Mouse (Mus musculus) midbrain, postnatal 0 days (tissue): Measurements from ENCODE around the gene Prkce. TPM values are rescaled to one million over a fixed set of nuclear protein-coding genes. Genes with fewer than 3 reads are reported as not detected.

Source experiments
- ATAC-seq: fragments of 200-750 bp; cut with Nextera tagmentation; 2 replicates; pipeline ENCODE4 v1.8.0; 2017; ENCODE audit warnings: moderate number of reproducible peaks, mild to moderate bottlenecking, moderate TSS enrichment, moderate library complexity; ENCODE audit not compliant: low FRiP score
- DNase-seq: peaks from one replicate; pipeline ENCODE4 v3.0.0-alpha.2; 2015; ENCODE audit warnings: low spot score
- H3K27ac ChIP-seq: fragments of 300-500 bp; sonication (generic); 2 replicates; pipeline ENCODE4 v1.5.1; 2014; ENCODE audit warnings: low read depth, mild to moderate bottlenecking, low read length, mixed read lengths
- H3K27me3 ChIP-seq: fragments of 300-500 bp; sonication (generic); 2 replicates; pipeline ENCODE4 v1.6.1; 2014; ENCODE audit warnings: low read length, control low read depth, mixed read lengths; ENCODE audit not compliant: insufficient read depth
- H3K36me3 ChIP-seq: fragments of 300-500 bp; sonication (generic); 2 replicates; pipeline ENCODE4 v1.6.1; 2014; ENCODE audit warnings: low read length, control low read depth, mixed read lengths; ENCODE audit not compliant: insufficient read depth
- H3K4me1 ChIP-seq: fragments of 300-500 bp; sonication (generic); 2 replicates; pipeline ENCODE4 v1.6.1; 2014; ENCODE audit warnings: mild to moderate bottlenecking, control low read depth, antibody characterized with exemption, low read length, mixed read lengths; ENCODE audit not compliant: insufficient read depth
- H3K4me2 ChIP-seq: fragments of 300-500 bp; sonication (generic); 2 replicates; pipeline ENCODE4 v1.6.1; 2014; ENCODE audit warnings: low read depth, mild to moderate bottlenecking, low read length, mixed read lengths; ENCODE audit not compliant: poor library complexity, severe bottlenecking
- H3K4me3 ChIP-seq: fragments of 300-500 bp; sonication (generic); 2 replicates; pipeline ENCODE4 v1.5.1; 2014; ENCODE audit warnings: low read depth, mild to moderate bottlenecking, low read length, moderate library complexity
- H3K9ac ChIP-seq: fragments of 300-500 bp; sonication (generic); replicated peaks from 2 replicates; pipeline ENCODE4 v1.6.1; 2014; ENCODE audit warnings: mild to moderate bottlenecking, low read length, moderate library complexity, mixed read lengths; ENCODE audit not compliant: poor library complexity, severe bottlenecking
- H3K9me3 ChIP-seq: fragments of 300-500 bp; sonication (generic); 2 replicates; pipeline ENCODE4 v1.6.1; 2016; ENCODE audit warnings: low read length, control low read depth
- CTCF ChIP-seq: IDR thresholded peaks from 2 replicates; pipeline ENCODE4 v1.5.1; 2016; ENCODE audit warnings: antibody characterized with exemption, mild to moderate bottlenecking
- WGBS: fragments of 180-500 bp; shearing (Covaris S2); extraction: QIAGEN DNeasy Blood & Tissue Kit; methylation state at CpG from one replicate; pipeline ENCODE4 v1.1.7; 2014; 5-methylcytosine and 5-hydroxymethylcytosine counted together
- polyA plus RNA-seq: library from polyadenylated mRNA; unstranded; fragments of >200 nt; fragmentation: Nextera tagmentation; extraction: Ambion mirVana; gene quantifications from 2 replicates; pipeline ENCODE4 v1.2.1, GENCODE M21; 2015
- total RNA-seq: library from RNA; depleted of rRNA; stranded (reverse); fragments of >200 nt; gene quantifications from 2 replicates; pipeline ENCODE4 v1.2.3, GENCODE M21; 2014

The Prkce gene
- total and polyA plus RNA-seq, 2 experiments from 2014 or later: 61.0 to 64.5 TPM

- Histone ChIP-seq H3K27ac (no peak overlapping the region), H3K9me3 (no peaks in the 10 kb centered on the region), H3K27me3 (no peaks in the 10 kb centered on the region), H3K36me3 (no peaks in the 10 kb centered on the region), H3K4me1 (no peaks in the 10 kb centered on the region), H3K4me2 (no peak overlapping the region), H3K4me3 (no peak overlapping the region), H3K9ac (no peak overlapping the region)
- ATAC-seq (no peak), DNase-seq (no peak)
- TF ChIP-seq CTCF: no peak
- 73% methylated on average over 4 of the region's 4 CpGs for WGBS
These were observed 495.9 kb downstream of the Prkce start for GRCm38 (mm10) chr17:86663471-86663870.

GRCm38 (mm10) chr17:86667836-86668600, 500.4 kb downstream of the Prkce start:
- H3K27ac ChIP-seq: no peak overlapping the region
- no peak overlapping the region for H3K9ac ChIP-seq
- no peak for TF ChIP-seq CTCF
- H3K4me1 ChIP-seq: no peaks in the 10 kb centered on the region
- ATAC-seq (no peak), DNase-seq (no peak)
- WGBS: 56% methylated on average over 8 of the region's 8 CpGs
- no peak overlapping the region for H3K4me3 ChIP-seq
- H3K4me2 ChIP-seq: no peak overlapping the region
- no peaks in the 10 kb centered on the region for H3K36me3 ChIP-seq
- H3K27me3 ChIP-seq: no peaks in the 10 kb centered on the region
- no peaks in the 10 kb centered on the region for H3K9me3 ChIP-seq

GRCm38 (mm10) chr17:86669641-86670373, 502.2 kb downstream of the Prkce start:
- Histone ChIP-seq H3K27me3 (no peaks in the 10 kb centered on the region), H3K4me3 (no peak overlapping the region), H3K9me3 (no peaks in the 10 kb centered on the region), H3K27ac (no peak overlapping the region), H3K36me3 (no peaks in the 10 kb centered on the region), H3K9ac (no peak overlapping the region), H3K4me2 (no peak overlapping the region), H3K4me1 (no peaks in the 10 kb centered on the region)
- DNase-seq: no peak
- no peak for TF ChIP-seq CTCF
- ATAC-seq: no peak
- WGBS: 96% methylated on average over 13 of the region's 13 CpGs

GRCm38 (mm10) chr17:86670731-86671130, 503.1 kb downstream of the Prkce start:
- no peaks in the 10 kb centered on the region for H3K36me3 ChIP-seq
- no peak for ATAC-seq
- no peak overlapping the region for H3K4me3 ChIP-seq
- no peak overlapping the region for H3K4me2 ChIP-seq
- H3K27me3 ChIP-seq: no peaks in the 10 kb centered on the region
- WGBS: 68% methylated on average over 7 of the region's 7 CpGs
- TF ChIP-seq CTCF: no peak
- no peak for DNase-seq
- H3K9me3 ChIP-seq: no peaks in the 10 kb centered on the region
- H3K4me1 ChIP-seq: no peaks in the 10 kb centered on the region
- H3K9ac ChIP-seq: no peak overlapping the region
- H3K27ac ChIP-seq: no peak overlapping the region

GRCm38 (mm10) chr17:86674971-86675370, 507.4 kb downstream of the Prkce start:
- Histone ChIP-seq H3K4me1 (no peaks in the 10 kb centered on the region), H3K27ac (no peak overlapping the region), H3K9me3 (no peaks in the 10 kb centered on the region), H3K27me3 (no peaks in the 10 kb centered on the region), H3K36me3 (no peaks in the 10 kb centered on the region), H3K4me2 (no peak overlapping the region), H3K9ac (no peak overlapping the region), H3K4me3 (no peak overlapping the region)
- no peak for DNase-seq
- WGBS: 83% methylated on average over 2 of the region's 2 CpGs
- TF ChIP-seq CTCF: no peak
- no peak for ATAC-seq

- H3K36me3 ChIP-seq: no peaks in the 10 kb centered on the region
- no peak overlapping the region for H3K27ac ChIP-seq
- no peak overlapping the region for H3K4me2 ChIP-seq
- no peak overlapping the region for H3K9ac ChIP-seq
- no peaks in the 10 kb centered on the region for H3K27me3 ChIP-seq
- no peaks in the 10 kb centered on the region for H3K4me1 ChIP-seq
- ATAC-seq: no peak
- no peak overlapping the region for H3K4me3 ChIP-seq
- WGBS: 79% methylated on average over 5 of the region's 5 CpGs
- no peak for DNase-seq
- no peak for TF ChIP-seq CTCF
- H3K9me3 ChIP-seq: no peaks in the 10 kb centered on the region
These were observed 508.8 kb downstream of the Prkce start for GRCm38 (mm10) chr17:86676336-86676735.
